Mouse (Mus musculus) urinary bladder, postnatal 4 days (tissue): ENCODE results near the gene Zfp207.
"Not testable (repeated sequence)": the region's sequence is repeated elsewhere in the genome, so short reads cannot be mapped to it uniquely, and the experiment has no call there.

Source experiments
- DNase-seq, 2 experiments: peaks; one replicate each; pipeline ENCODE4 v3.0.0; 2021 to 2022; ENCODE audit warnings: low spot score in 2 of 2

The Zfp207 gene

DNA sequence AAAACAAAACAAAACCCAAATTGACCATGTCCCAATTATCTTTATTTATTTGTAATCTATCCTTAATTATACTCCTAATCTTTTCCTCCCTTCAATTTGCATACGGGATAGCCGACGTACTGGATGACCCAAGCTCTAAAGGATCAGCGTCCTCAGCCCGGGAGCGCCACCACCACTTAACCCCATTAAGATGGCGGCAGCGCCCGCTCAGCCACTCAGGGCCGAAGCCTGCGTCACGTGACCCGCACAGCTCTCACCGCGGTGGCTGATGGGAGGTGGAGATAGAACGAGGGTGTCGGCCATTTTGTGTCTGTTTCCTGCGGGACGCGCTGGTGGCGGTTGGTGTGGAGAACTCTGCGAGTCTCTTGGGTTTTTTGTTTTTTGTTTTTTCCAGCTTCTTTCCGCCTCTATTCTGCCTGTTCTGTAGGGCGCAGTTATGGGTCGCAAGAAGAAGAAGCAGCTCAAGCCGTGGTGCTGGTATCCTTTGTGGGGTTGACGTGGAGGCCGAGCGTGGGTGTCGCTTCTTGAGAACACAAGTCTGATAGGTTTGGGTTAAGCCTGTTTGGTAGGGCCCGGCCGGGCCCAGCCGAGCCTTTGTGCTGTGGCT lies at the start of gene Zfp207:
Gene Zfp207 (plus strand): TSS at position 261 of the 607 bp plus-strand sequence.
- peak; percentile 95 to 98 for DNase-seq

DNA sequence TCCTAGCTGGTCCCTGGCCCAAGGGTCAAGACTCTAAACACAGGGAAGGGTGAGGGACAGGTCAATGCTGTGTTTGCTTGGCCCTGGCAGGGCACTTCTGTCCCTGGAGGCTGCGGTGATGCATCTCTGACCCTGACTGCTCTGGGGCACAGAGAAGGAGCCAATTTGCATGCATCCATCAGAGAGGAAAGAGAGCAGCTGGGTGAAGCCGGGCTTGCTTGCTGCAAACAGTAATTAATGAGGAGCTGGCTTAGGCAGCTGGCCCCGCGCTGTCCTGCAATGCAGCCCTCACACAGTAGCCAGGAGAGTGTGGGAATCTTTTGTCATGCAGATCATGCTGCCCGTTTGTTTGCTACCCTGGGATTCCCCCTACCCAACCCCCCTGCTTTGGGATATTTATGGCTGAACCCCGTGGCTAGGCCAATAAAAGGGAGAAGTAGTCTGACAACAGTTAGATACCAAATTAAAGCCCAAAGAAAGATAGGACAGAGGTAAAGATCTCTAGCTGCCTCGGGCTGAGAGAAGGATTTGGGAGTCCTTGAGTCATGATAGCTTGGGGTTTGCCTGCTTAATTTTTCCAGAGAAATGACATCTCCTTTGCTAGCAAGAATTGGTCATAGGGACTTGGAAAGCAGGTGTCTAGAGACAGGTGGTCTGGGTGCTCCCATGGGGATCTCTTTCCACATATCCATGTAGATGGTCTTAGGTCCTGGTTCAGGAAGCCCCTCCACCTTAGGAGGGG lies 47.3 kb upstream of the Zfp207 start:
- DNase-seq: no peak

DNA sequence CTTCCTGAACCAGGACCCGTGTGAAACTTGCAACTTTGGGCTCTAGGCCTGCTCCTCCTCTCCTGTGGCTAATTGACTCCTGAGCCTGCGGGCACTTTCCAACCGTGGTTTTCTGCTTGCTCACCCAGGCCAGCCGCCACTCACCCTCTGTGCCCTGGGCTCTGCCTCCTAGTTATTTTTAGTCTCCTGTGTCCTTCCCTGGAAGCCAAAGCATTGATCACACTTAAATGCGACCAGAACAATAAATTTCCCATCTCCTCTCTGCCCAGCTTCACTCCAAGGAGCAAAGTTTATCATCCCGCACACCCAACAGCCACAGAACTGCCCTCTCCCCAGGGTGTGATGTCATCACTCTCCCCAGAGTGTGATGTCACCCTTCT lies 46.7 kb upstream of the Zfp207 start:
- DNase-seq: no peak

DNA sequence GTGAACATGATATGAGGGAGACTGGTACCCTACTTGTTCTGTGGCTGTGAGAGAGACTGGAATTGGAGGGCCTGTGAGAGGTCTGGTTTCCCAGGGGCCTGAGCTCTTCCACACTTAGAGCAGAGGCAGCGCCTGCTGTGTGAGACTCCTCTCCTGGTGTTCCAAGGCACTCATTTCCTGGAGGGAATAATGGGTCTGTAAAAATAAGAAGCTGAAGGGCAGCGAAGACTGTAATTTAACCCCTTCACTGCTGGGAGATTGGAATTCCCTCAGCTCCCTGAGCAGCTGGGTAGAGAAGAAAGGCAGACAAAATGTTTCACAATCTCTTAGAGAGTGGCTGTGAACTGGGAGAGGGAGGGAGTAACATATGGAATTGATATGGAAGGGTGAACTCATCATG lies 40.6 kb upstream of the Zfp207 start:
- no peak for DNase-seq

DNA sequence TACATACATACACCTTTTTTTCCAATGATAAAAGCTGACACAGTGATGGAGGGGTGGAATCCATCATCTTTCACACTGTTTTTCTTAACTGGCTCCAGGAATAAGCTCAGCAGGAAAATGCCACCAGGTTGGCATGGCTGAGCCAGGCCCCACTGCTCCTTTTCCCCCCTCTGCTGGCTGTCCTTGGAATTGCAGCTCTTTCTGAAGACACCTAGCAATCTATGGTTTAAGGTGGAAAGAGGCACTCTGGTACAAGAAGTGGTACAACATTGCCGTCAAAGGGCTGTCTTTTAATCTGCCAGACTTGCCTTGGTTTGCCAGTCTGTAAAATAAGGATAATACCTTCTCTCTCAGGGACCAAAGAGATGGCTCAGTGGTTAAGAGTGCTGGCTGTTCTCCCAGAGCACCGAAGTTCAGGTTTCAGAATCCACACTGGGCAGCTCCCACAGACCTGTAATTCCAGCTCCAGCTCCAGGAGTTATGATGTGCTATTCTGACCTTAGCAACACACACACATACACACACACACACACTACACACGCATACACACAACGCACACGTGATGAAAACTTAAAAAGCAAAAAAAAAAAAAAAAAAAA lies 31.1 kb upstream of the Zfp207 start:
- peak; percentile 49 to 88 for DNase-seq

DNA sequence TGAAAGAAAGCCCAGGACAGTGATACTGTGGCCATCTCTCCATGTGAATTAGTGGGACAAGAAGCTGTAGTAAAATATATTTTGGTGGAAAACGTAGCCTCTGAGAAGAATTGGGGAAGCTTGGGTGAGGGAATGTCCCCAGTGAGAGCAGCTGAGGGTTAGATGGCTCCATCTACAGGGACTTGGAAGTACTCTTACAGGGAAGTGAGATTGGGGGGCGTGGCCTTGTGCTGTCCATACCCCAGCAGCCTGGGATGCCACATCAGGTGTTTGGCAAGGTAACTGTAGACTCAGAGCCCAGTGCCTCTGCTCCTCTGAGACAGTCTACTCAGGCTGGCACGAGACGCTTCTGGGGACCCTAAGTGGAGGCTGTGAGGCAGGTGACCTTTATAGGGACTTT lies 28.2 kb upstream of the Zfp207 start:
- DNase-seq: no peak

DNA sequence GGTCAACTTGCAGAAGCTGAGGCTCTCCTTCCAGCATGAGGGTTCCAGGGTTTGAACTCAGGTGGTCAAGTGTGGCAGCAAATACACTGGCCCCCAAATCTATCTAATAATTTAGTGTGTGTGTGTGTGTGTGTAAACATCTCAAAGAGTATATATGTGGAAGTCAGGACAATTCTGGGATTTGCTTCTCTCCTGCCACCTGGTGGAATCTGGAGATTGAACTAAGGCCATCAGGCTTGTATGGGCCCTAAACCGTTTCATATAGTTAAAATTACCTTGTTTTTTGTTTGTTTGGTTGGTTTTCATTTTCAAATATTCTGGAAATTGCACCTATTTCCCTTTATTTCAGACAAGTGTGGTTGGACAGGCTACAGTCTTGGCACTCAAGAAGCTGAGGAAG lies 14.1 kb upstream of the Zfp207 start:
- DNase-seq: no peak

DNA sequence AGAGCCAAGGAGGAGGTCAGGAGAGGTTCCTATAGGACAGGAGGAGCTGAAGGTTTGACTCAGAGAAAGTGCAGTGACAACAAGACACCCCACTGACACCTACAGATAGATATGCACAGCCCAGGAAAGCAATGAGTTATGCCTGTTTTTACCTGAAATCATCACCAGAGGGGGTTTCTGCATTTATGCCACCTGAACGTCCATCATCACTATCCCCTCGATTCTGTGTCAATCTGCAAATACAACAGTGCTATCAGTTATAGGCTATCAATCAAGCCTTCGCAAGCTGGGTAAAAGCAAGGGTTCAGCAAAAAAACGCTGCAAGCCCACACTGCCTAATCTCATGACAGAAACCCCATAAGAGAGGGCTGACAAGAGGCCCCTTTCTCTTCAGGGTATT lies 6.4 kb upstream of the Zfp207 start:
- no peak for DNase-seq

DNA sequence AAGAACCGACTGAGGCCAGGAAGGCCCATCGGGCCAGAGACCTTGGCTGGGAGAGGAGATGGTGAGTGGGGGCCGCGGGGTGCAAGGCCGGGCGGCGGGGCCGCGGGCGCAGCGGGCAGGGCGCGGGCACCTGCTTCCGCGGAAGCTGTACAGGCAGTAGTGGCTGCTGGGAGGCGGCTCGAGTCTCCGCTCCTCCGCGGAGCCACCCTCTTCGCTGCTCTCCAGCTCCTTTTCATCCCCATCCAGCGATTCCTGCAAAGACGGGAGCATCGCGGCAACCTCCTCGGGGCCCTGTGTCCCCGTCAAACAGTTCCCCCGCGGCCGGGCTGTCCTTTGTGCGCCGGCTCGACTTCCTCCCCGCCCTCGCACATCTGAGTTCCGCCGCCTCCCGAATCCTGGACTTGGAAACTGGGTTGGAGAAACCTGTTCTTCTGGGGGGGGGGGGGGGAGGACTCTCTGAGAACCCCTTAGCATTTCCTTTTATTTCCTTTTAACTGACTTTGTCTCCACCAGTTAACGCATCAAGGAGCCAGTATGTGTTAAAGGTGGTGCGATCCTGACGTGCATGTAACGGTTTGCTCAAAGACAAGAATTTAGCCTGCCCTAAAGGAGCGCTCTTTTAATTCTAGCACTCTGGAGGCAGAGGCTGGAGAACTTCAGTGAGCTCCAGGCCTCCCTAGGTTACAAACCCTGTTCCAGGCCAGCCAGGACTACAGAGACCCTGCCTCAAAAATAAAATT lies 5.2 kb upstream of the Zfp207 start, which contains the start of gene 5730455P16Rik:
Gene 5730455P16Rik (minus strand): TSS at position 323 of the 740 bp plus-strand sequence.
- DNase-seq: peak; percentile 80 to 87

DNA sequence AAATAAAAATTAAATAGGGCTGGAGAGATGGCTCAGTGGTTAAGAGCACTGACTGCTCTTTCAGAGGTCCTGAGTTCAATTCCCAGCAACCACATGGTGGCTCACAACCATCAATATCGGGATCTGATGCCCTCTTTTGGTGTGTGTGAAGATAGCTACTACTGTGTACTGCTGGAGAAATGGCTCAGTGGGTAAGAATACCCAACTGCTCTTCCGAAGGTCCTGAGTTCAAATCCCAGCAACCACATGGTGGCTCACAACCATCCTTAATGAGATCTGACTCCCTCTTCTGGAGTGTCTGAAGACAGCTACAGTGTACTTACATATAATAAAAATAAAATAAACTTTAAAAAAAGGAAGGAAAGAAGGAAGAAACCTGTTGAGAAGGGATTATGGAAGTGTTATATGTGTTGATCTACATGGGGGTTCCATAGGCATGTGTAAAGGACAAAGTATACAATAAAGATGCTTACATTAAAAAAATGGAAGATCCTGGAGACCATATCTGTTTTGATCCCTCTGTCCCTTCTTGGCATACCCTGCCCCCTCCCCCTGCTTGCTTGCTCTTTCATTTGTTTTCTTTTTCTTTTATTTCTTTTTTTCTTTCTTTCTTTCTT lies 4.5 kb upstream of the Zfp207 start:
- not testable (repeated sequence) for DNase-seq

DNA sequence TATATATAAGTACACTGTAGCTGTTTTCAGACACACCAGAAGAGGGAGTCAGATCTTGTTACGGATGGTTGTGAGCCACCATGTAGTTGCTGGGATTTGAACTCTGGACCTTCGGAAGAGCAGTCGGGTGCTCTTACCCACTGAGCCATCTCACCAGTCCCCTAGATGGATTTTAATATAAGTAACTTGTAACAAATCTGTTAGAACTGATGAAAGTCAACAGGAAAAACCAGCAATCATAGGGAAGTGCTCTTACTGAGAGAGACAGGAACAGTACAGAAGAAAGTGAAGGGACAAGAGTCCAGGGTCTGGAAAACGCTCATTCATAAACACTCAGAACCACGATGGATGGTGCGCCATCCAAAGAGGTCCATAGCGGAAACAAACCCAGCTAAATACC lies 3.9 kb upstream of the Zfp207 start:
- DNase-seq: not testable (repeated sequence)

DNA sequence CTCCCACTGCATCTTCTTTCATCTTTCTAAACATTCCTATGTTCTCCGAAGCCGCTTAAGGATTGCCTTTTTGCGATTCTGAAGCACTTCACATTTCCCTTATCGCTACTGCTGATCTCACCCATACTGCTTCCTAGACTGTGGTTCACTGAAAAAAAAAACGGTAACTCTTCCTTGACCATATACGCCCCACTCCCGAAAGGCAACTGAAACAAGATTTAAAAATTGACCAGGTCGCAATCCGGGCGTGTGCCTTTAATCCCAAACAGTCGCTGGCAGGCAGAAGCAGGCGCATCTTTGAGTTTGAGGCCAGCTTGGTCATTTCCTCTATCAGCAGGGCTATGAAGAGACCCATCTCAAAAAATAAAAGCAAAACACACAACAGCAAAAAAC lies 457 bp upstream of the Zfp207 start:
- DNase-seq: no peak

DNA sequence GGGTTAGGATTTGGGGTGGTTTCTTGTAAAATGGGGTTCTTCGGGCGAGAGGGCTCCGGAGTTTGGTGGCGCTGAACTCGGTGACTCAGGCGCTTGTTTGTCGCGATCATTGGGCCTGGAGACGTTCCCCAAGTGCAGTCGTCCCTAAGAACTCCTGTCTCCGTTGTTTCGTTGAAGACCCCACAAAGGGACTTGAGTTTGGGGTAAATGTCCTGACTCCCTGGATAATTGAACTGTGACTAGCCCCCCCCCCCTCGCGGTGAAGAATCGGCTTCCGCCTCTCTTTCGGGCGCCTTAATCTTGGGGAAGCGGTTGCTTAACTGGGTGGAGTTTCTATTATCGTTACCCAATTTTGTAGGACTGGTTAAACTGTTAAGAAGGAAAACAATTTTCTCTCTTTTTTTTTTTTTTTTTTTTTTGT lies 557 bp downstream of the Zfp207 start:
- no peak for DNase-seq

DNA sequence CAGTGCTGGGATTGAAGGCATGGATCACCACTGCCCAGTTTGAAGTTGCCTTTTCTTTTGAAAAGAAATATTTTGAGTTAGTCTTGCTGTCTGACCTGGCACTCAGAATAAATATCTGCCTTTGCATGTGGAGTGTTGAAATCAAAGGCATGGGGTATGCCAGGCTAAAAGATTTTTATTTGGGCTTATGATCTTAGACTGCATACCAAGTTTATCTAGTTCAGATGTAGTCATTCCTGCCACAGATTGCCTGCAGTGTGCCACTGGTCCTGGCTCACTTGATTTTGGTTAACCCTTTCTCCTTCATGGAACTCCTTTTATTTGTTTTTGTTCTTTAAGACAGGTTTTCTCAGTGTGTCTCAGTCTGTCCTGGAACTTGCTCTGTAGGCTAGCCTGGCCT lies 1.4 kb downstream of the Zfp207 start:
- no peak for DNase-seq

DNA sequence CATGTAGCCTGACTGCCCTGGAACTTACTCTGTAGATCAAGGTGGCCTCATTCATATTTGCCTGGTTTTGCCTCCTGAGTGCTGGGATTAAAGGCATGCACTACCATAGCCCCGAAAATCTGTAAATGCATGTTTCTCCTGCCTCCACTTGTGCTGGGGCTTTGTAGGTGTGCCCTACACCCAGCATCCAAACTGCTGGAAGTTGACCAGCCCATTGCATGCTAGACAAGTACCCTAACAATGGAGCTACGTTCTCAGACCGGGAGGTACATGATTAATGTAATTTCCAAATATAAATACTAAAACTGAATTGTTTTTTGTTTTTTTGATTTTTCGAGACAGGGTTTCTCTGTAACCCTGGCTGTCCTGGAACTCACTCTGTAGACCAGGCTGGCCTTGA lies 2.0 kb downstream of the Zfp207 start:
- DNase-seq: no peak

DNA sequence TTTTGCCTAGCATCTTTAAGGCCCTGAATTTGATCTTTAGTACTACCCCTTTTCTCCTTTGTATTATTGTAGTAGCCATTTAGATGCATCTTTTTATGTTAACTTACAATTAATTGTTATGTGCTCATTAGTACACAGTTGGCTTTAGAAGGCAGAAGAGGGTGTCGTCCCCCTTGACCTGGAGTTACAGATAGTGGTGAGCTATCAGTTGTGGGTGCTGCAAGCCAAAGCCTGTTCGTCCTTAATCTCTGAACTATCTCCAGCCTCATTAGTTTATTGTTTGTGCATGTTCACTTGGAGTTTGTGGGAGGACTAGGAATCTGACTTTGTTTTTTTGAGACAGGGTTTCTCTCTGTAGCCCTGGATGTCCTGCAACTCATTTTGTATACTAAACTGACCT lies 3.7 kb downstream of the Zfp207 start:
- no peak for DNase-seq

DNA sequence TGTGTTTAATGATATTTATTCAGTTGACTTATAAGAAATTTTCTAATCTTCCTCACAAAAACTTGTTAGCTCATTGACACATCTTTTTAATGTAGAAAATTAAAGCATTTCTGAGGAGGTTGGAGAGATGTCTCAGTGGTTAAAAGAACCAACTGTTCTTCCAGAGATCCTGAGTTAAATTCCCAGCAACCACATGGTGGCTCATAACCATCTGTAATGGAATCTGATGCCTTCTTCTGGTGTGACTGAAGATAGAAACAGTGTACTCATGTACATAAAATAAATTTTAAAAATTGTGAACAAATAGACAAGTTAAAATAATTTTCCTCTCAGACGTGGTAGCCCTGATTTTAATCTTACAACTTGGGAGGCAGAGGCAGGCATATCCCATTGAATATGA lies 6.8 kb downstream of the Zfp207 start:
- no peak for DNase-seq

DNA sequence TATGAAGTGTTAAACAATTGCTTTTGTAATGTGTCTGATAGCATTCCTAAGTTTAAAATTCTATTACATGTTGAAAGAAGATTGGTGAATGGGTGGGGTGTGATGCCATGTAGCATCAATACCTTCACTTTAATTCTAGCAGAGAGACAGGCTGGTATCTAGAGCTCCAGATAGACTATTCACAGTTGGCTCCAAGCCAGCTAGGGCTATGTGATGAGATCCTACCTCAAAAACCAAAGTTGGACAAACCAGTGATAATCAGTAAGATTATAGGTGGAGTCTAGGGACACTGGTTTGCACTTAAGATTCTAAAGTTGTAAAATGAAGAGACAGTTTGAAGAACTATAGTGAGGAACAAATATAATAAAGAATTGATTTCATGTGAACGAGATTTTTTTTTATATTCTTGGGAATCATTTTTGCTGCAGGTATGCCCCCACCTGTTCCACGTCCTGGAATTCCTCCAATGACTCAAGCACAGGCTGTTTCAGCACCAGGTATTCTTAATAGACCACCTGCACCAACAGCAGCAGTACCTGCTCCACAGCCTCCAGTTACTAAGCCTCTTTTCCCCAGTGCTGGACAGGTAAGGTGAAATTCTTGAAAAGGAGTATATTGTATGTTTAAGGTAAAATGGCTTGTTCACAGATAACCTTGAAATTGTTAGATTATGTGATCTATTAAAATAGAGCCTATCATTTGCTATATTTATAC lies 8.5 kb downstream of the Zfp207 start:
- no peak for DNase-seq

DNA sequence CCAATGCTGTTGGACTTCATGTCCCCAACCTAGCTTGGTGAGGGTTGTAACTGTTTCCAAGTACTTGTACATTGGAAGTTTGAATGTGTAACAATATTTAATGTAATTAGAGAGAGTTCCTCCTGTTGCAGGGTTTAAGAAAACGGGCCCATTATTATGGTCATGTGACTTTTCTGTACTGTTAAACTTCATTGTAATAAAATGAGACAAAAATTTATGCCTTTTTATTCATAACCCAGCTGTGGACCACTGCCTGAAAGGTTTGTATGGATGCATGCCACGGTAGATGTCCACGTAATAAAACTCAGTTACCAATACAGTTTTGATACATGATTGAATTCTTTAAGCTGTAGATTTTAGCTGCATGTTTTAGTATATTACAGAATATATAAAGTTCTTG lies 12.9 kb downstream of the Zfp207 start:
- DNase-seq: no peak

DNA sequence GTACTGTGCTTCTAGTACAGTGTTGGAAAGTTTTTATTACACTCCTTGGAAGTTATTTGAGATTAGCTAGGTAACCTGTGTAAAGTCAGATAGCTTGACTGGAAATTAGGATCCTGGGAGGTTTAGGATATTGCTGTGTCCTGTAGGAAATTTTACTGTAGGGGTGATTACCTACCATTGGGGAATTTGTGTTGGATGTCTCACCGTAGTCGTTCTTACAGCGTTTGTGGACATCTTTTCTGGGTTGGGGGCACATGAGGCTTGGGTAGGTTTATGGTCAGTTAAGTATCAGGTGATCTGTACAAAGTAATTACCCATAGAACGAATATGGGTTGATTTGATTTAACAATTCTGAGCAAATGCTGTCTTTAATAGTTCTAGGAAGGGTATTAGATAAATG lies 13.5 kb downstream of the Zfp207 start:
- no peak for DNase-seq

DNA sequence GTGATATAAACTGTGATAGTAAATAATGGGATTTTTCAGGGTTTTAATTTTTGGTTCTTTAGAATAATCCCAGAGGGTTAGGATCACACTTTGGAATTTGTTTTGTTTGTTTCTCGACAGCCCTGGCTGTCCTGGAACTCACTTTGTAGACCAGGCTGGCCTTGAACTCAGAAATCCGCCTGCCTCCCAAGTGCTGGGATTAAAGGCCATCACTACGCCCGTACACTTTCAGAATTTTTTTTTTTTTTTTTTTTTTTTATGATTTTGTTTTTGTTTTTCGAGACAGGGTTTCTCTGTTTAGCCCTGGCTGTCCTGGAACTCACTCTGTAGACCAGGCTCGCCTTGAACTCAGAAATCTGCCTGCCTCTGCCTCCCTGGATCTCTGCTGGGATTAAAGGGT lies 24.8 kb downstream of the Zfp207 start:
- not testable (repeated sequence) for DNase-seq
